Mouse (Mus musculus) spleen, adult 2 months (tissue): ENCODE measurements around the gene Ina. TPM values are rescaled to one million over a fixed set of nuclear protein-coding genes. Genes with fewer than 3 reads are reported as not detected.

Experiments
- DNase-seq, 2 experiments: peaks; one replicate each; pipeline versions ENCODE4 v3.0.0 to v3.0.0-alpha.2; 2012 to 2021; ENCODE audit warnings: low spot score in 2 of 2, low read depth in 1 of 2
- H3K27ac ChIP-seq: fragments of 200-500 bp; 2 replicates; pipeline ENCODE4 v1.5.1; 2012; ENCODE audit warnings: low read length, inconsistent platforms; ENCODE audit not compliant: insufficient read depth
- H3K27me3 ChIP-seq: fragments of 200-500 bp; 2 replicates; pipeline ENCODE4 v1.6.1; 2012; ENCODE audit warnings: mild to moderate bottlenecking, moderate library complexity, low read length, inconsistent platforms; ENCODE audit not compliant: control insufficient read depth, insufficient read depth
- H3K36me3 ChIP-seq: fragments of 200-500 bp; 2 replicates; pipeline ENCODE4 v1.6.1; 2012; ENCODE audit warnings: mild to moderate bottlenecking, low read length, inconsistent platforms; ENCODE audit not compliant: control insufficient read depth, insufficient read depth
- H3K4me1 ChIP-seq: fragments of 200-500 bp; 2 replicates; pipeline ENCODE4 v1.6.1; 2011; ENCODE audit warnings: inconsistent platforms; ENCODE audit not compliant: control insufficient read depth, insufficient read depth, insufficient read length
- H3K4me3 ChIP-seq: fragments of 200-500 bp; 2 replicates; pipeline ENCODE4 v1.5.1; 2011; ENCODE audit warnings: mild to moderate bottlenecking, inconsistent platforms; ENCODE audit not compliant: insufficient read depth, insufficient read length; ENCODE audit errors: extremely low read depth
- CTCF ChIP-seq: fragments of 200-500 bp; IDR thresholded peaks from 2 replicates; pipeline ENCODE4 v1.5.1; 2011; ENCODE audit warnings: mild to moderate bottlenecking, inconsistent platforms; ENCODE audit not compliant: insufficient read depth, insufficient read length, insufficient replicate concordance; ENCODE audit errors: extremely low read depth
- POLR2A ChIP-seq: fragments of 200-500 bp; IDR thresholded peaks from 2 replicates; pipeline ENCODE4 v1.6.1; 2011; ENCODE audit warnings: low read depth, low read length, inconsistent platforms
- WGBS: fragments of 180-500 bp; shearing (Covaris S2); methylation state at CpG from one replicate; pipeline ENCODE4 v1.1.7; 2018; 5-methylcytosine and 5-hydroxymethylcytosine counted together
- polyA plus RNA-seq: library from polyadenylated mRNA; depleted of rRNA; stranded (reverse); fragments of >200 nt; gene quantifications from 2 replicates; pipeline ENCODE4 v1.2.3, GENCODE M21; 2012; rRNA removed

Ina gene
- polyA plus RNA-seq, 1 experiment = 0.02 TPM

DNA sequence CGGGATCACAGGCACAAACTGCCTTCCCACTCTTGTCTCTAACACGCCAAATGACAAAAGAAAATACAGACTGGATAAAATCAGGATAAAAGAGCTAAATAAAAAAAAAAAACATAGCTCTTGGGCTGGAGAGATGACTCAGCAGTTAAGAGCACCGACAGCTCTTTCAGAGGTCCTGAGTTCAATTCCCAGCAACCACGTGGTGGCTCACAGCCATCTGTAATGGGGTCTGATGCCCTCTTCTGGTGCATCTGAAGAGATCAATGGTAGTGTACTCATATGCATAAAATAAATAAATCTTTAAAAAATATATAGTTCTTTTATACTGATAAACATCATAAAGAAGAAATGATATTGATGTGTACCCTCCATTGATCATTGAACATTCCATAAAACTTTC, 38.4 kb downstream of the Ina start:
- no peak overlapping the region for H3K27ac ChIP-seq
- peaks cover 3% of the 10 kb centered on the region; the same call in 1 of the 2 replicates for H3K4me1 ChIP-seq
- H3K36me3 ChIP-seq = no peaks in the 10 kb centered on the region
- H3K27me3 ChIP-seq = no peaks in the 10 kb centered on the region
- no peak overlapping the region for H3K4me3 ChIP-seq
- no peak for DNase-seq
- WGBS = 78% methylated on average over 4 of the region's 4 CpGs
- no peak for TF ChIP-seq POLR2A
- no peak for TF ChIP-seq CTCF

DNA sequence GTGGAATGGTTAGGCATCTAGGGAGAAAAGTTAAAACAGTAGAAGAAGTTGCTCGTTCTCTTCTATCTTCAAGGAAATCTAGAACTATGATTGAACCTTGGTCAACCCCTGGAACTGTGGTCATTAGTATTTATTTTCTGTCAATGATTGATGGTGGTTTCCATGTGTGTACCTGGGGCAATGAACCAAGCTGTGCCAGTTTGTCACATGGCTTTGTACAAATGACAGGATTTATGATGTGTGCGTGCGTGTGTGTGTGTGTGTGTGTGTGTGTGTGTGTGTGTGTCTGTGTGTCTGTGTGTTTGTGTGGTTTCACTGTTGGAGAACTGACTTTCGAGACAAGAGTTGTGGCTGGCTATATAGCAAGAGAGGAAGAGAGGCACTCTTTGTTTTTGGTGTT, 39.0 kb downstream of the Ina start:
- Histone ChIP-seq H3K4me3 (no peak overlapping the region), H3K27ac (no peak overlapping the region), H3K27me3 (no peaks in the 10 kb centered on the region), H3K4me1 (peaks cover 3% of the 10 kb centered on the region; the same call in 1 of the 2 replicates), H3K36me3 (no peaks in the 10 kb centered on the region)
- DNase-seq = no peak
- 78% methylated on average over 4 of the region's 4 CpGs for WGBS
- TF ChIP-seq POLR2A (no peak), CTCF (no peak)

DNA sequence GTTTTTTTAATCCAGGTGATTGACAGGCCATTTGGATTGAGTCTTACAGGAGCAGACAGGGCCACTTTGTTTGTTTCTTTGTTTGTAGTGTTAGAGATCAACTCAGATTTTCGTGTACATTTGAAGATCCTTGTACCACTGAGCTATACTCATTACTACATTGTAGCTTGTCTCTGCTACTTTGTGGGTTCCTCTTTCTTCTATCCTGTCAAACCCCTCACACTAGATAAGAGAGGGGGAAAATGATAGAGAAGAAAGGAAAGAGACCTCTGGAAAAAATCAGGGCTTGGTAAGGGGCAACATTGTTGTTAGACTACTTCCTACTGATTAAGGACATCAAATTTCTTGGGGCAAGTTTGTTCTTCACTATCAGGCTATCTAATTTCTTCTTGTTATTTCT, 43.2 kb downstream of the Ina start:
- Histone ChIP-seq H3K4me1 (no peaks in the 10 kb centered on the region), H3K27me3 (no peaks in the 10 kb centered on the region), H3K27ac (no peak overlapping the region), H3K4me3 (no peak overlapping the region), H3K36me3 (no peaks in the 10 kb centered on the region)
- 70% methylated on average over 1 of the region's 1 CpGs for WGBS
- TF ChIP-seq CTCF (no peak), POLR2A (no peak)
- DNase-seq = no peak

DNA sequence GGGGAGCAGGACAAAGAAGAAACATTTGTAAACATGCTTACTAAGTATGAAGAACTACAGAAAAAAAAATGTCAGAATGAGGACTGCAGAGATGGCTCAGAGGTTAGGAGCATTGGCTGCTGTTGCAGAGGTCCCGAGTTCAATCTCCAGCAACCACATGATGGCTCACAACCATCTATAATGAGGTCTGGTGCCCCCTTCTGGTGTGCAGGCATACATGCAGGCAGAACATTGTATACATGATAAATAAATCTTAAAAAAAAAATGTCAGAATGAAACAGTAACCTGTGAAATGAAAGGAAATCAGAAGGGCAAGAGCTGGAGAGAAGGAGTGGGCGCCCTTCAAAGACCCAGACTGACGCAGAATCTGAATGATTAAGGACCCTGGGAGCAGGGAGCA, 51.4 kb downstream of the Ina start:
- 93% methylated on average over 3 of the region's 3 CpGs for WGBS
- no peak for DNase-seq
- no peaks in the 10 kb centered on the region for H3K36me3 ChIP-seq
- H3K4me1 ChIP-seq = peaks cover 3% of the 10 kb centered on the region
- no peak overlapping the region for H3K4me3 ChIP-seq
- no peak overlapping the region for H3K27ac ChIP-seq
- H3K27me3 ChIP-seq = no peaks in the 10 kb centered on the region
- TF ChIP-seq CTCF = no peak
- no peak for TF ChIP-seq POLR2A

DNA sequence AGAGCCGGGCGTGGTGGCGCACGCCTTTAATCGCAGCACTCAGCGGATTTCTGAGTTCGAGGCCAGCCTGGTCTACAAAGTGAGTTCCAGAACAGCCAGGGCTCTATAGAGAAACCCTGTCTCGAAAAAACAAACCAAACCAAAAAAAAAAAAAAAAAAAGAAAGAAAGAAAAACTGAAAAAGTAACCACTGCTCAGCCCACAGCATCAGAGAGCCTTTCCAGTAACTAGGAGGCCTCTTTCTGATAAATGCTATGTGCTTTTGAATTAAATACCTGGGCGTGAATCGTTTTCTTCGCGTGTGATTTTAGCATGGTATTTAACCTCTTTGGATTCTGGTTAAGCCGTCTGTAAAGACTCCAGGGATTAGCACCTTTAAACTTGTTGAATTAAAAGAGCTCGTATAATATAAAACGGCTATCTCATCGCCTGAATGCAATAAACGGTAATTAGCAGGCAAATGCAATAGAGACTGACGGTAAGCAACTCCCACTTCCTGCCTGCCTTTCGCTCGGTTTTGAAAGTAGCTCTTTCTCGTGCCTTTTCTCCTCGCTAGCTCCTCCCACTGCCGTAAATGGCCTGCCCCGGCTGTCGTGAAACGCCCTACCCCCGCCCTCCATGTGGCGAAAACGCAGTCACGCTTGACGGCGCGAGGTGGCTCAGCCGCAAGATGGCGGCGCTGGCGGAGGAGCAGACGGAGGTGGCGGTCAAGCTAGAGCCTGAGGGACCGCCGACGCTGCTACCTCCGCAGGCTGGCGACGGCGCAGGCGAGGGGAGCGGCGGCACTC, 52.8 kb downstream of the Ina start, which contains the start of gene Taf5:
Gene Taf5 (plus strand): TSS at position 651 of the 787 bp plus-strand sequence.
- DNase-seq = peak; percentile 96 to 98
- TF ChIP-seq POLR2A (peak; percentile 97), CTCF (0 out of 2 replicates have a peak, but pooled peaks have one; percentile 3)
- H3K27ac ChIP-seq = peak within 1 kb of the TSS; percentile 94
- peaks cover 3% of the 10 kb centered on the region for H3K4me1 ChIP-seq
- H3K36me3 ChIP-seq = peaks cover 8% of the 10 kb centered on the region
- 9% methylated on average over 49 of the region's 49 CpGs for WGBS
- no peaks in the 10 kb centered on the region for H3K27me3 ChIP-seq
- H3K4me3 ChIP-seq = peak within 1 kb of the TSS; percentile 98

DNA sequence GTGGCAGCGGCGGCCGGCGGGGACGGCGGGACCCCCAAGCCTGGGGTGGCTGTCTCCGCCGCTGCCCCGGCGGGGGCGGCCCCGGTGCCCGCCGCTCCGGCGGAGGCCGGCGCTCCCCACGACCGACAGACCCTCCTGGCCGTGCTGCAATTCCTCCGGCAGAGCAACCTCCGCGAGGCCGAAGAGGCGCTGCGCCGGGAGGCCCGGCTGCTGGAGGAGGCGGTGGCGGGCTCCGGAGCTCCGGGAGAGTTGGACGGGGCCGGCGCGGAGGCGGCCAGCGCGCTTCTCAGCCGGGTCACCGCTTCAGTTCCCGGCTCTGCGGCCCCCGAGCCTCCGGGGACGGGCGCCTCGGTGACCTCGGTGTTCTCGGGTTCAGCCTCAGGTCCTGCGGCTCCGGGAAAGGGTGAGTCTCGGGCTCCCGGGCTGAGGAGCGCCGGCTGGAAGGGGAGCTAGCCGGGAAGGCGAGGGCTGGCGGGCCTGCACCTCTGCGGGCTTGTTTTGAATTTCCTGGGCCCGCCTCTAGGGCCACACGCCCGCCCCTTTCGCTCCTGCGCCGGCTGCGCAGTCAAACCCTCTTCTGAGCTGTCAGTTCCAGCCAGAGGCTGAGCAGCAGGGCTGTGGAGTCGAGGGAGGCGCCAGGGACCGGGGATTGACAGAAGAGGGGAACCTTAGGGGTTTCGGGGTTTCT, 53.6 kb downstream of the Ina start:
- Histone ChIP-seq H3K36me3 (peaks cover 8% of the 10 kb centered on the region), H3K27me3 (no peaks in the 10 kb centered on the region), H3K4me1 (peaks cover 3% of the 10 kb centered on the region), H3K27ac (peak overlapping the region; percentile 94), H3K4me3 (peak overlapping the region; percentile 98)
- peak; percentile 61 to 82 for DNase-seq
- under 1% methylated on average over 67 of the region's 72 CpGs for WGBS
- TF ChIP-seq CTCF = no peak
- TF ChIP-seq POLR2A = peak; percentile 15

Other genes starting within 250 kb of the Ina start
- gene Nt5c2, start 455 bp downstream of the Ina start, polyA plus RNA-seq = 10.2 and 11.1 TPM in 2 replicates
- 4.8 and 8.8 TPM in 2 replicates for gene Pcgf6, start 36.2 kb downstream of the Ina start, polyA plus RNA-seq
- 2.4 and 3.1 TPM in 2 replicates for gene Taf5, start 53.0 kb downstream of the Ina start, polyA plus RNA-seq
- gene Usmg5, start 75.9 kb downstream of the Ina start, polyA plus RNA-seq = 11.9 and 13.9 TPM in 2 replicates
- 9.6 and 9.7 TPM in 2 replicates for gene Pdcd11, start 76.1 kb downstream of the Ina start, polyA plus RNA-seq
- 46.0 and 53.8 TPM in 2 replicates for gene Calhm2, start 123.6 kb downstream of the Ina start, polyA plus RNA-seq
- gene Calhm1, start 129.6 kb downstream of the Ina start, polyA plus RNA-seq = 0.20 TPM in 1 of 2 replicates, not detected in the other
- gene Calhm3, start 143.1 kb downstream of the Ina start, polyA plus RNA-seq = not detected in 2 replicates
- 2.6 and 3.1 TPM in 2 replicates for gene Neurl1a, start 164.1 kb downstream of the Ina start, polyA plus RNA-seq